Mouse (Mus musculus): Measurements from ENCODE around the gene Gspt2. TPM values are rescaled to one million over a fixed set of nuclear protein-coding genes. Genes with fewer than 3 reads are reported as not detected.

Gene Gspt2
- total RNA-seq (2017), result 7.5 and 10.5 TPM in 2 replicates

GRCm38 (mm10) chrX:94635961-94636563 lies at the start of gene Gspt2:
Gene Gspt2 (plus strand): TSS chrX:94636069.
- peak; percentile 91 for ATAC-seq (replicated peaks in 1 of 2; ENCODE audit: insufficient read depth in 1 of 2, low FRiP score in 2 of 2, low TSS enrichment in 1 of 2, low read depth in 1 of 2, poor library complexity in 2 of 2, severe bottlenecking in 2 of 2)

DNA sequence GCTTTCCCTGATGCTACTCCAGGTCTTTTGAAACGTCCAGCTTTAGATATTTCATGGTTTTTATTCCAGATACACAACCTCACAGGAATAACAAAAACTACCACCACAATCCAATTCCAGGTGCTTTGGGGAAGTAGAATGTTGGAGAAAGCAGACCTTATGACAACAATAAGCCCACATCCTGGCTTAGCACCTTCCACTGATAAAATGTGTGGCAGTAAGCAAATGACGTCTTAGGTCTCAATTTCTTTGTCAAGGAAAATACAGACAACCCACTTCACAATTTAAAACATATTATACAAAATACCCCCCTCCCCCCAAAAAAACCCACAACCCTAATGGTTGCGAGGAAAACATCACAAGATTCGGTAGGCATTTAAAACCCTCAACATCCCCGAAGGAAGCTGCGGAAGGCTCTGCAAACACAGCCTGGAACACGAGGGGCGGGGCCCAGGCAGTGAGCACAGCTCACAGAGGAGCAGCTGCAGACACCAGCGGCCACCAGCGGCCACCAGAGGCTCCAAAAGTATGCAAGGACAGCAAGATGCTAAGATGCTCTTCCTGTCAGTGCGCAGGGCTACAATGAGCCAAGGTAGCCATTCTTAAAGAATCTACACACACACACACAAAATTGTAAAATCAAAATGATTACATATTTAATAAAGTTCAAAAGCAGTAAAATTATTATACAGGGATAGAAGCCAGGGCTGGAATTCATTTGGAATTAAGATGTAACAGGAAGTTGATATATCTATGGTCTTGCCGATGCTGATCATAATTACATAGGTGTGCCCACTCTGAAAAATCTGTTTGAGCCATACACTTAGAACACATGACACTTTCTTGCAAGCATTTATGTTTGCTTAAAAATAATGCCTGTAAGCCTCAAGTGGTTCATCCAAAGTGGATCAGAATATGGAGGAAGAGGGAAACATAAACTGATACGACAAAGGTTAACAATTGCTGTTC lies 10.8 kb upstream of the Gspt2 start:
- peak; percentile 96 to 97 for ATAC-seq (replicated peaks in 1 of 2; ENCODE audit: insufficient read depth in 1 of 2, low FRiP score in 2 of 2, low TSS enrichment in 1 of 2, low read depth in 1 of 2, poor library complexity in 2 of 2, severe bottlenecking in 2 of 2)

- no peak for ATAC-seq (replicated peaks in 1 of 2; ENCODE audit: insufficient read depth in 1 of 2, low FRiP score in 2 of 2, low TSS enrichment in 1 of 2, low read depth in 1 of 2, poor library complexity in 2 of 2, severe bottlenecking in 2 of 2)
Measured at GRCm38 (mm10) chrX:94636911-94637310, 1.0 kb downstream of the Gspt2 start.

DNA sequence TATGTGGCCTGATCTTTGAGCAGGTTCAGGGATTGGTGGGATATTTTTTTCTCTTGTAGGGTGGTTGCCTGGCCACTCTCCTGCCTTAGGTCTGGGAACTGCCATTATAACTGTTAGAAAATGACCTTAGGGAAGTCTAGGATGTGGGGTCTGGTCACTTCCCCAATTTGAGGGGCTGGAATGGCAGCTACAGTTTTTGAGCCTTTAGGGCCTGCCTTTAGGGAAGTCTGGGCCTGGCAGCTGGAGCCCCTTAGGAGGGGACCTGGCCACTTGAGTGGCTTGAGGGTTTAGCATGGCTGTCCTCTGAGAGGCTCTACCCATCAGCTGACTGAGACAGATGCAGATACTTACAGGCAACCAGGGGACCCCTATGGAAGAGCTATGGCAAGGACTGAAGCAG lies 12.7 kb downstream of the Gspt2 start:
- no peak for ATAC-seq (replicated peaks in 1 of 2; ENCODE audit: insufficient read depth in 1 of 2, low FRiP score in 2 of 2, low TSS enrichment in 1 of 2, low read depth in 1 of 2, poor library complexity in 2 of 2, severe bottlenecking in 2 of 2)

DNA sequence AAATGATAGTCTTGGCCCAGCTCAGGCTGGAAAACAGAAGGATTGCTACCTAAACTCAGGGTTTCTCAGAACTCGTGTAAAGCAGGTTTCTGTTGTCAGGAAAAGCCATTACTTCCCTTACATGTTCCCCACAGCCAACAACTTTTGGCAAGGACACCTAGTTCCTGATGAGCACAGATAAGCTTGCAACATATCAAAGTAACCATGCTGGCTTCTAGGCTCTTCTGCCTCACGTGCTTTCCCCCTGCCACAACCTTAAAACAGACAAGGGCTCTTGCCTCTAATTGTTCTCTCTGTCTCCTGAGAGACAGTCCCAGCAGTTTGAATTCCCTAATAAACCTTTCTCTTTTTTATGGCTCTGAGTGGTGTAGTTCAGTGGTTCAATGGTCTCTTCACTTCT lies 21.9 kb downstream of the Gspt2 start:
- no peak for ATAC-seq (replicated peaks in 1 of 2; ENCODE audit: insufficient read depth in 1 of 2, low FRiP score in 2 of 2, low TSS enrichment in 1 of 2, low read depth in 1 of 2, poor library complexity in 2 of 2, severe bottlenecking in 2 of 2)

GRCm38 (mm10) chrX:94670814-94671213 lies 34.9 kb downstream of the Gspt2 start:
- ATAC-seq (replicated peaks in 1 of 2; ENCODE audit: insufficient read depth in 1 of 2, low FRiP score in 2 of 2, low TSS enrichment in 1 of 2, low read depth in 1 of 2, poor library complexity in 2 of 2, severe bottlenecking in 2 of 2), result no peak

- no peak for ATAC-seq (replicated peaks in 1 of 2; ENCODE audit: insufficient read depth in 1 of 2, low FRiP score in 2 of 2, low TSS enrichment in 1 of 2, low read depth in 1 of 2, poor library complexity in 2 of 2, severe bottlenecking in 2 of 2)
Measured at GRCm38 (mm10) chrX:94674977-94675376, 39.1 kb downstream of the Gspt2 start.

DNA sequence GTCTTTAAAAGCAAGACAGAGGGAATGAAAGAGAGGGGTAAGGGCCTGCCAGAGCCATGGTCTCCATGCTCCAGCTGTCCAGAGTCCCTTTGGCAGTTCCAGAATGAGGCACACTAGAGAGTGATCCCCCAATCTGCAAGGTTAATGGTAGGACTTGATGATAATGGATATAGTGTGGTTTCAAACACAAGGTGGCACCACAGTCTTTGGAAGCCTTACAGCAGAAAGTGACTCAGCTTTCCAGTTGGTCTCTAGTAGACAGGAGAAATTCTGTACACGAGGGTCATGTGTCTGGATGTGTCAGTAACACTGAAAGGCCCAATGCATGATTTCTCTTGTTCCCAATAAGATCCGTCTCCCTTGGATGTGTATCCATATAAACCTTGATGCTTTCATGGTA lies 45.7 kb downstream of the Gspt2 start:
- ATAC-seq (replicated peaks in 1 of 2; ENCODE audit: insufficient read depth in 1 of 2, low FRiP score in 2 of 2, low TSS enrichment in 1 of 2, low read depth in 1 of 2, poor library complexity in 2 of 2, severe bottlenecking in 2 of 2), result peak; percentile 60 to 78; a peak in 2 of 4 replicates

GRCm38 (mm10) chrX:94689593-94689992 lies 53.7 kb downstream of the Gspt2 start:
- peak; percentile 89 to 94 for ATAC-seq (replicated peaks in 1 of 2; ENCODE audit: insufficient read depth in 1 of 2, low FRiP score in 2 of 2, low TSS enrichment in 1 of 2, low read depth in 1 of 2, poor library complexity in 2 of 2, severe bottlenecking in 2 of 2)

Other genes starting within 250 kb of the Gspt2 start
- 40.3 and 61.7 TPM in 2 replicates for gene Maged1, start 93.9 kb upstream of the Gspt2 start, total RNA-seq (2017)
- 10.2 and 12.3 TPM in 2 replicates for gene Zxdb, start 88.5 kb downstream of the Gspt2 start, total RNA-seq (2017)

Measured in hematopoietic stem cell, adult 5-6 weeks (primary cell).